Mouse (Mus musculus): ENCODE results near the gene Trpv5.

DNA sequence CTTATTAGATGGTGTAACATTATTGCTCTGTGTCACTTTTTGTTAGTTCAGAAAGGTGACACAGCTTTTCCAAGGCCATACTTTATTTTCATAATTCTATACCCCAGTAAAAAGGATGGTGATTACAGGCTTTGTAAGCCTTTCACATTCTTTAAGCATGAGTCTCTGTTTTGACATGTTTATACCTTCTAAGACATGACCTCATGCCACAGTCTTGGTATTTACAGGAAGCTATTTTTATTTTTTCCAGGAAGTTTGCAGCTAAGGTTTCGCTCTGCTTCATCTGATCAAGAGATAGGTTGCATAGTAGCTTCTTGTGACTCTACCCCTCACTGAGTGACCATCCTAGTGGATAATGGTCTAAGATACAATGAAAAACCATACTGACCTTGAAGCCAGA, 13.8 kb upstream of the Trpv5 start:
- TF ChIP-seq CTCF (IDR thresholded peaks at IDR 0.05; ENCODE audit: low read depth) (no peak), EP300 (IDR thresholded peaks at IDR 0.05; ENCODE audit: low read depth) (no peak)
